Mouse (Mus musculus) layer of hippocampus, adult 6 months (tissue): ENCODE measurements around the gene Ndrg4. TPM values are rescaled to one million over a fixed set of nuclear protein-coding genes. Genes with fewer than 3 reads are reported as not detected.

Experiments
- long read RNA-seq, 2 experiments: library from polyadenylated mRNA; unstranded; transcript quantifications; one replicate each; pipeline ENCODE4 v2.0.0; 2019 to 2020
- microRNA-seq: library from miRNA; unstranded; fragments of <30 nt; microRNA quantifications from one replicate; pipeline ENCODE4 v1.2.0, GENCODE M21; 2020
- polyA plus RNA-seq: library from polyadenylated mRNA; unstranded; fragments of <200 nt; fragmentation: Nextera tagmentation; gene quantifications from 2 replicates; pipeline ENCODE4 v1.2.3, GENCODE M21; 2021

Ndrg4 gene
- polyA plus RNA-seq = 790 and 878 TPM in 2 replicates
- long read RNA-seq, experiment 1, transcript Ndrg4-208 (2 exons, 505 nt) = minor isoform, 17 of 2,155 reads
- long read RNA-seq, experiment 1, transcript Ndrg4-203 (14 exons, 2,738 nt) = minor isoform, 129 of 2,155 reads
- long read RNA-seq, experiment 1, transcript Ndrg4-201 (17 exons, 3,101 nt) = minor isoform, 171 of 2,155 reads
- long read RNA-seq, experiment 1, transcript Ndrg4-202 (15 exons, 2,966 nt) = major isoform, 1,327 of 2,155 reads
- long read RNA-seq, experiment 1, partial matches to known transcripts = 175 of 2,155 reads
- long read RNA-seq, experiment 1, other reads (novel, unspliced or antisense) = 336 of 2,155 reads
- long read RNA-seq, experiment 2, transcript Ndrg4-208 (2 exons, 505 nt) = minor isoform, 213 of 10,196 reads
- long read RNA-seq, experiment 2, transcript Ndrg4-203 (14 exons, 2,738 nt) = minor isoform, 545 of 10,196 reads
- long read RNA-seq, experiment 2, transcript Ndrg4-201 (17 exons, 3,101 nt) = minor isoform, 803 of 10,196 reads
- long read RNA-seq, experiment 2, transcript Ndrg4-202 (15 exons, 2,966 nt) = major isoform, 7,366 of 10,196 reads
- long read RNA-seq, experiment 2, partial matches to known transcripts = 340 of 10,196 reads
- long read RNA-seq, experiment 2, other reads (novel, unspliced or antisense) = 929 of 10,196 reads

DNA sequence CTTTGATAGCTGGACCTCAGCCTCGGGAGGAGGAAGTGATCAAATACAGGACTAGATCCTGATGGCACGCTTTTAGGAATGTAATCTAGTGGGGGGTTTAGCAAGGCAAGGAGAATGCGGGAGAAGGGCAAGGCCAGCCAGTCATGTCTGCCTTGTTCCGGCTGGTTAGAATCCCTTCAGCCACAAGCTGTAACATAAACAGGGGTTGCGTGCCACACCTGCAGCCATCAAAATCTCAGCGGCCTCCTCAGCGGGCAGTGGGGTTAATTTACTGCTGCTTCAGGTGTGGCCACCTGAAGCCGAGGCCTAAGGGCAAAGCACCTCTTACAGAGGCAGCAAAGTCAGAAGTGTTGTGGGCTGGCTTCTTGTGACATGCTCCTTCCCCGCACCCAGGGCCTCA, at the start of gene Ndrg4:
Gene Ndrg4, plus strand, starts transcription at position 350 of the 400 bp plus-strand sequence.

DNA sequence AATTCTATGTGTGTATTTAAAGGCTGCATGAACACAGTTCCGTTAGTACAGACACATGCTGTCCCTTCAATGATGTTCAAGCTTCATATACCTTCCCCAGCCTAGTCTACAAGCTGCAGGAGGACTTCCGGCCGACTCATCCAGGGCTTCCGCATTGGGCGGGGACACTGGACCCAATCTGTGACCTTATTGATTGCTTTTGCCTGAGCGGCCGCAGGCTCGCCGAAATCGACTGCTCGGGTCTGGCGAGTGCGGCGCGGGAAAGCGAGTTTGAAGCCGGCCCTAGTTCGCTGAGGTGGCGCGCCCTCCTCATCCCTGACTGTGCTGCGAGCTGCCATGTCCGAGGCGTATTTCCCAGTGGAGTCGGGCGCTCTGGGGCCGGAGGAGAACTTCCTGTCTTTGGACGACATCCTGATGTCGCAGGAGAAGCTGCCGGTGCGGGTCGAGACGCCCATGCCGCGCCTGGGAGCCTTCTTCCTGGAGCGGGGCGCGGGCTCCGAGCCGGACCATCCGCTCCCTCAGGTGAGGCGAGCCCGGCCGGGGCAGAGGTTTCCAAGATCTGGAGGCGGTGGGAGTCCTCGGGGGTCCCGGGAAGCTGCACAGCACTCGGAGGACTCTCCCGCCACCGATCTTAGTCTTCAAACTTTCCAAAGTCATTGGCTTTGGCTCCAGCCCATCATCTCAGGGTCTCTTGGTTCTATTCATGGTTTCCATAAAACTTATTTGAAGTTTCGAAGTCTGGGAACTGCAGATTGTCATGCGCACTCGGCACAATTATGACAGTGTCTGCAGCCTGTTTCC, 43.3 kb upstream of the Ndrg4 start, which contains the start of gene Gins3:
Gene Gins3, plus strand, starts transcription at position 192 of the 801 bp plus-strand sequence.

DNA sequence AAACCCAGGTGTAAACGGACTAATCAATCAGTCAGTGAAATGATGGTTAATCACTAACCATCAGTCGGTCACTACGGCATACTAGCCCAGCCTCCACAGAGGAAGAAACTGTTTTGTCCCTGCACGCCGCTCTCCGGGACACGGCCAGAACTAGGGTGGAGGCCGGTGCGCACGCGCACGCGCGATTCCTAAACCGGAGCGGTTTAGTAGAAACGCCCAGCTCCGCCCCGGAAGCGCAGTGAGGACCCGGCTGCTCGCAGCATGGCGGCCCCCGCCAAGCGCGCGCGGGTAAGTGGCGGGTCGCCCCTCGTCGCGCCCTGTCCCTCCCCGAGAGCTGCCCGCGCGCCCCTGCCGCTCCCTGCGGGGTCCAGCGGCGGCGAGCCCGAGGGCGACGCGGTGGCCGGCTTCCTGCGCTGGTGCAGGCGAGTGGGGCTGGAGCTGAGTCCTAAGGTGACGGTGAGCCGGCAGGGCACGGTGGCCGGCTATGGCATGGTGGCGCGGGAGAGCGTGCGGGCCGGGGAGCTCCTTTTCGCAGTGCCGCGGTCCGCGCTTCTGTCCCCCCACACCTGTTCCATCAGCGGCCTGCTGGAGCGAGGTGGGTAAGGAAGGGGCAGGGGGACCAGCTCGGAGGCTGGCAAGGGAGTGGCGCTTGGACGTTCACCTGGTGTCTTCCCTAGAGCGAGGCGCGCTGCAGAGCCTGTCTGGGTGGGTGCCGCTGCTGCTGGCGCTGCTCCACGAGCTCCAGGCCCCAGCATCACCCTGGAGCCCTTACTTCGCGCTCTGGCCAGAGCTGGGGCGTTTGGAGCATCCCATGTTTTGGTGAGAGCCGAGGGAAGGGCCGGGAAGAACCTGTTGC, 39.1 kb downstream of the Ndrg4 start, which contains the start of gene Setd6:
Gene Setd6, plus strand, starts transcription at position 206 of the 856 bp plus-strand sequence.

Small RNA genes within 50 kb of the gene (microRNA-seq; reads per million reads assigned to microRNA genes)
- gene Mir7073 = 3.4 reads per million, percentile 11 among the genes with 10 or more reads in this experiment

Other genes with a start within 250 kb of the Ndrg4 start
- 117 and 118 TPM in 2 replicates for gene Cfap20, start 242.1 kb upstream of the Ndrg4 start, polyA plus RNA-seq
- 4.3 and 6.1 TPM in 2 replicates for gene Csnk2a2, start 186.9 kb upstream of the Ndrg4 start, polyA plus RNA-seq
- 5.5 and 11.5 TPM in 2 replicates for gene Ccdc113, start 142.9 kb upstream of the Ndrg4 start, polyA plus RNA-seq
- not detected in 2 replicates for gene Prss54, start 100.6 kb upstream of the Ndrg4 start, polyA plus RNA-seq
- gene Gins3, start 43.5 kb upstream of the Ndrg4 start, polyA plus RNA-seq = 2.4 and 3.4 TPM in 2 replicates
- 12.7 and 14.4 TPM in 2 replicates for gene Setd6, start 38.9 kb downstream of the Ndrg4 start, polyA plus RNA-seq
- gene Cnot1, start 130.5 kb downstream of the Ndrg4 start, polyA plus RNA-seq = 13.8 and 16.4 TPM in 2 replicates
- gene Sap18b, start 148.4 kb downstream of the Ndrg4 start, polyA plus RNA-seq = 315 and 331 TPM in 2 replicates
- gene Slc38a7, start 176.6 kb downstream of the Ndrg4 start, polyA plus RNA-seq = 17.6 and 20.5 TPM in 2 replicates
- gene Got2, start 211.6 kb downstream of the Ndrg4 start, polyA plus RNA-seq = 158 and 169 TPM in 2 replicates